Mouse (Mus musculus) E14TG2a.4 (cell line): ENCODE data around the gene Slc9a2.

Experiments used
- CTCF ChIP-seq: conservative IDR thresholded peaks from 2 replicates; pipeline ENCODE4 v1.5.1; 2014; ENCODE audit warnings: low read length
- POU5F1 ChIP-seq: IDR thresholded peaks from 2 replicates; pipeline ENCODE4 v1.6.1; 2014; ENCODE audit warnings: low read length, borderline replicate concordance

GRCm38 (mm10) chr1:40767588-40767987, 87.2 kb downstream of the Slc9a2 start:
- no peak for TF ChIP-seq CTCF
- TF ChIP-seq POU5F1: no peak
